Mouse (Mus musculus): ENCODE data around the gene Gm21969. TPM values are rescaled to one million over a fixed set of nuclear protein-coding genes. Genes with fewer than 3 reads are reported as not detected.

Gene Gm21969
- total RNA-seq, 2 experiments from 2014 or later, result not detected

DNA sequence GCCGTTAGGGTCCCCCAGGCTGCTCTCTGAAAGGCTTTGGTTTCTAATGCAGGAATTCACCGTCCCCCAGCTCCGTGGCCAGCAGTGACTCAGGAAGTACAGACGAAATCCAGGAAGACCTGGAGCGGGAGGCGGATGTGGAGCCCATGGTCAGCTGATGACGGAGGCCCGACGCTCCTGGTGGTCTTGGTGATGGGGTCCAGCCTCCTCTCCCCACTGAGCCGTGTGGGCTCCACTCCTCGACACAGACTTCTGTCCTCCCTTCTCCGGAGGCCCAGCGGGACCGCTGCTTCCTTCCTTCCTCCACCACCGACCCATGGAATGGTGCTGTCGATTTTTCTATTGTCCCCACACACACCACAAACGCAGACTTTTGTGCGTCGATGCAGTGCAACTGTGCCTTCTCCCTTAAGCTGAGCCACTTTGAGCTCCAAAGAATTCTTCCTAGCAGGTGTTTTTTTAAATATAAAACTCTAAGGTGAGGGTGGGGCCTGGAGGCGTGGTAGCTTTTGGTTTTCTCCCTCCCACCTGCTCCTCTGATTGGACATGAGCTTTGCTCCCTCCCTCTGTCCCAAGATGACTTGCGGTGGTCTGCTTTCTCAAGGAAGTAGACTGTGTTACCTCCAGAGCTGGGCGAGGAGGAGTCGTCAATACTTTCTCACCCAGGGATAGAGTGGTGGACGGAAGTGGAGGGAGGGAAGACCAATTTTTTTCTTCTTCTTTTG lies 13.5 kb downstream of the Gm21969 start:
- no peak for DNase-seq (ENCODE audit: low spot score in 2 of 2)

DNA sequence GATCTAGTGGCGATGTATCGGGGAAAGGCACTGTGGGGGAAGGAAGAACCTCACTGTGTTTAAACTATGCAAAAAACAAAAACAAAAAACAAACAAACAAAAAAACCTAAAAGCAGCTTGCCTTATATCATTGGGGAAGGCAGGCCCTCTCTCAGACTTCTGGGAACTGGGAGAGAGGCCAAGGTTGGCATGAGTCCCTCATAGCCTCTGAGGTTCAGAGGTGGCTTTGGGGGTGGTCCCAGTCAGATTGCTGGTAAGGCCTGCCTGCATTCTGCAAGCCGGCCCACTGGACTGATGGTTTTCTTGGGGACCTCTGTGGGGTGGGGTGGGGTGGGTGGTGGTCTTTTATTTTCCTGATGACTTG lies 14.0 kb downstream of the Gm21969 start:
- no peak for DNase-seq (ENCODE audit: low spot score in 2 of 2)

DNA sequence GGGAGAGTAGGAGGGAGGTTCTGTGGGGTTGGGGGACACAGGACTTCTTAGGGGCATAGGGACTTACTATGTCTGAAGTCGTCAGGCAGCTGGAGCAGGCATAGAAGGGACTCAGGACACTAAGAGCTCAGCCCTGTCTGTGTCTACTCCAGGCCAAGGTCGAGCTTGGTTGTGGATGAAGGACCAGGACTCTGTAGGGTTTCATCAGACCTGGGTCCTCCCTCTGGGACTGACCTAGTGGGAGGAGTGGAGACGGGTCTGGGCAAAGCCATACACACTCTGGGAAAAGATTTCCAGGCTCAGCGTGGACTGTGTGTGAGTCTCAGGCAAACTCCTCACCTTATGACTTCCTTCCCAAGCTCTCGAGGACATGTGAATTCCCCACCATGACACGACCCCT lies 16.8 kb downstream of the Gm21969 start:
- DNase-seq (ENCODE audit: low spot score in 2 of 2), result no peak

DNA sequence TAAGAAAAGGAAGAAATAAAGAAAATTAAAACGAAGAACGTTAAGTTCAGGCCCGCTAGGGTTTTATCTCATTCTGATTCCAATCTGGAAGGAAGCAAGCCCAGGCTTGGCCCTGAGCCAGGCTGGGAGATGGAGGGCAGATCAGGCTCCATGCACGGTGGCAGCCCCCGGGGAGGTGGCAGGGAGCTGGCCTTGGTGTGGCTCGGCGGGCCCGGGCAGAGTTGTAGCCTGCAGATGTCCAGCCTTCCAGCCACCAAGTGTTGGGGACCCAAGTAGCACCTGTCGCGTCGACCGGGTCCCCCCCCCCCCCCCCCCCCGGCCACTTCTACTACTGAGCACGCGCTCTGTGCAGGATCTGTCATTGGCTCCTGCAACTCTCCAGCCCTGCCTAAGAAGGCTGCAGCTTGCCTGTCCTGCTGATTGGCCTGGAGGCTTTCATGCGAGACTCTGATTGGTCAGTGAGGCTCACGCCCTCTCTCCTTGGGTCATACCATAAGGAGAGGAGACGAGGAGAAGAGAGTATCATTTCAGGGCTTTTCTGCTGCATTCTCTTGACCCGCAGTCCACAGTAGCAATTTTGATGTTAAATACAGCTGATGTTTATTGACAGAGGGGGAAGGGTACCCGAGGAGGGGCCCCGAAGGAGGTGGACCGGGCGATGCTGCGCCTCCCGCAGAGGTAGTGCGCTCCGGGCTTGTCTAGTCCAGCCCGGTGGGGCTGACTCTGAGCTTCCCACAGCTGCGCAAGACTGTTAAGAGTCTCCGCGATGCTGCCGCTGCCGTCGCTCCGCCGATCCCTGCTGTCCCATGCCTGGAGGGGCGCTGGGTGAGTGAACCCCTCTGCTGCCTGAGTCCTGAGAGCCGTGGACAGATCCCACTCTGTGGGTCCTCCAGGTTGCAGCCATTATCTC lies 19.6 kb downstream of the Gm21969 start, which contains the start of gene Aldh4a1:
Gene Aldh4a1, plus strand, starts transcription at position 494 of the 910 bp plus-strand sequence.
- DNase-seq (ENCODE audit: low spot score in 2 of 2), result peak; percentile 65 to 84

DNA sequence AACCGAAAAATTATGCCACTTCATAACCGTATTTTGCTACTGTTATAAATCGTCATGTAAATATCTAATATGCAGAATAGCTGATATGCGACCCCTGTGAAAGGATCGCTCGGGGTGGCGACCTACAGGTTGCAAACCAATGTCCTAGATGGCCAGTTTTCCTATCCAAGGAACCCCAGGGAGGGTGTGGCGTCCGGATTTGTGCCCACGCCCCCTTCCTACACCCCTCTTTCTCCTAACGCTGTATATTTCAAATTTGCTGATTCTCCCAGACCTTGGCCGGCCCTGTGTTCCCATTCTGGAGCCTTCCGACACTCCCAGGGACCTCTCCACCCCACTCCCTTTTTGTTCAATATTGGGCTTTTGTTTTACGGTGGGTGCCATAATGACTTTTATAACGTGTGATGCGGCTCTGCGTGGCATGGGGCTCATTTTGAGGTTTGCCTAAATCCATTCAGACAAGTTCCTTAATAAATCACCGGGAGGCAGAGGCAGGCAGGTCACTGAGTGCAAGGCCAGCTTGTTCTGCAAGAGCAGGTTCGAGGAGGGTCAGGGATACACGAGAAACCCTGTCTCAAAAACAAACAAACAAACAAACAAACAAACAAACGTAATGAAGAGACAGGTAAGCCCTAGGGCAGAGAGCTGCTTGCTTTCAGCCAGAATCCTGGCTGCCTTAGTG lies 20.6 kb downstream of the Gm21969 start:
- no peak for DNase-seq (ENCODE audit: low spot score in 2 of 2)

DNA sequence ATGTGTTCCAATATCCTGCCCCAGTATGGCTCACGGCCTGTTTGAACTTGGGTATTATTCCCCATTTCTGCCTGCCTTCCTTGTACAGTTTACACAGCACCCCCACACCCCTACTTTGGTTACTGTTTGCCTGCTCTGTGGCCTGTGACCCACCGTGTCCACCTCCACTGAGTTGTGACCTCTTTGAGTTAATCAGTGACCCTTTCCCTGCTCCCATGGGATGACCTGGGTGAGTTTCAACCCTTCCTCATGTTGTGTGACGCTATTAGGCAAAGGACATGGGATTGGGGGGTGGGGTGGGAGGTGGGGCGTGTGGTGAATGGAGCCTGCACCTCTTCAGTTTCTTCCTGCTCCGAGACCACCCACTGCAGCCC lies 21.1 kb downstream of the Gm21969 start:
- DNase-seq (ENCODE audit: low spot score in 2 of 2), result no peak

DNA sequence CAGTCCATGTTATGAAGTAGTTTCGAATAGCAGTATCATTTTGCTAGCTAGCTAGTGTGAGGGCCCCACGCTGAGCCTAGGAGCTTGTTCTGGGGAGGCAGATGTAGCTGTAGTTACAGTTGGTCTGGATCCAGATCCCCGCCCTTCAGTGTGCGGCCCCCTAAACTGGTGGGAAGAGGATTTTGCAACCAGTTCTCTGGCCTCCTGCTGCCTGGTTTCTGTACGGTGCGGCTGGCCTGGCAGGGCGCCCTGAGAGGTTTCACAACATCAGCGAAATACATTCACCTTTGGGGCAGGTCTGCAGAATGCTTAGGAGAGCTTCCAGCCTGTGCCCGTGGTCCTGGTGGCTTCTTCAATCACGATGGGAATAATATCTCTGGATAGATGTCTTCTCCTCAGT lies 21.7 kb downstream of the Gm21969 start:
- no peak for DNase-seq (ENCODE audit: low spot score in 2 of 2)

DNA sequence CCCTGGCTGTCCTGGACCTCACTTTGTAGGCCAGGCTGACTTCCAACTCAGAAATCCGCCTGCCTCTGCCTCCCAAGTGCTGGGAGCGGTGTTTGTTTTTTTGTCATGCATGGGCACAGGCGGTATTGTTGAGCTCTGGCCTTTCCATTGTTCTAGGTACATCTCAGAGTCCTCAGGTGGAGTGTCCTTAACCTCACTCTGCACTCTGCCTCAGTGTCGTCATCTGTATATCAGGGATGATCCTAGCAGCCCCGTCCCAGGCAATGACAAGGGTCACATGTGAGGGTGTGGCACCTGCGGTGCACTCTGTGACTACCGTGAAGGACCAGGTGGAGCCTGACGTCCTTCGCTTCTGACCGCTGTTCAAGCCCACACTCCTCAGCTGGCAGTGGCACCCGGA lies 24.4 kb downstream of the Gm21969 start:
- DNase-seq (ENCODE audit: low spot score in 2 of 2), result no peak

DNA sequence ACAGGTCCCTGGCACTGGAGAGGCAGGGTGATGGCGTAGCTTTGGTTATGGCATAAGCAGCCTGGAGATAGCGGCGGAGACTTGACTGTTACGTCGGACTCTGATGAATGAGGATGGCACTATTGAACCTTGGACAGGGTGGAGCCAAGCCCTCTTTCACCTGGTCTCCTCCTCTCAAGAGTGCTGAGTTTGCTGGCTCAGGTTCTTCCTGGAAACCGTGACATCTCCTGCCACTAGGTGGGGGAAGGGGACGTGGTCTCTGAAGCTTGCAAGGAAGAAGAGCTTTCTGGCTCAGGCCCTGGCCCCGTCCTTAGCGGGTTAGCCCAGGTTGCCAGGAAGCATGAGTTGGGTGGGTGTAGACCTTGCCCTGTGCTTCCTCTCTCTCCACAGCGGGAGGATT lies 27.2 kb downstream of the Gm21969 start:
- DNase-seq (ENCODE audit: low spot score in 2 of 2), result no peak

DNA sequence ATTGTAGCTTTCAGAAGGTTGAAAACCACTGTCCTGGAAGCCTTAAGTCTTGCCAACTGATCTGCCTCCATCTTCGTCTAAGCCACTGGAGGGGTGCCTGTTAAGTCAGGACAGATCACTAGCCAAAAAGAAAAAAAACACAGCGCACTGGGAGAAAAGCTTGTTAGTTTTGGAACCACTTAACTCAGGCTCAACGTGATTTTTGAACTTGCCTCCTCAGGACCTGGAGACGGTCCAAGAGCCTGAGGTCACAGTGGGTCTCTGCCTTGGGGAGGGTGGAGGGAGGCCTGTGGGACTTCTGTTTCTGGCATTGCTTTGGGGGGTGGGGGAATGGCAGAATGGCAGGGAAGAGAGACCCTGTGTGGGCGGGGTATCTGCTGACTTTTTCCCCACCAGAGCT lies 28.2 kb downstream of the Gm21969 start:
- DNase-seq (ENCODE audit: low spot score in 2 of 2), result no peak

DNA sequence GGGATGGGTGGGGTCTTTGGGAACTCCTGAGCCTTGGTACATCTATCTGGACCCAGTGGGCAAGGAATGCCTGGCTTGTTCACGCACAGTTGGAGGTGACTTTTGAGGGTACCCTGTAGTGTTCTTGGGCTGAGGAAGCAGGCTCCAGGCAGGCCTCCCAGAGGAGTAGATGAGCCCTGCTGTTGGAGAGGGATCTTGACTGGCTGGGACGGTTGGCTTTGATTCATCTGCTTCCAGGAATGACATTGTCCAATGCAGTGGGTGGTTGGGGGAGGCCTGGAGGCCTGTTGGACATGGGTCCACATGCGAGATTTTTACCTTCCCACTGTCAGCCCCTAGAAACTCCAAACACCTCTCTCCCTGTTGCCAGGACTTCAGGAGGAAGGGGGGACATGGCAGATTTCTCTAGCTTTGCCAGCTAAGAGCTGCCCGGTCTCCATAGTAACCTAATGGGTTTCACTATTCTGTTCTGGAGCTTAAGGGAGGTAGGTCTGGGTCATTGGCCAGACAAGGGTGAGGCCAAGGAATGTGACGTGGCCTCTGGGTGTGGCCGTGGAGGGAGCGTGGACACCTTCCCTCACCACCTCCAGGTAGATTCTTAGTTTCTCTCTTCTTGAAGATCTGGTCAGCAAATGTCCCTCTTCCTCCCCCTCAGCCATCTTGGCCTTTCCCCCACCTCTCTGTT lies 28.7 kb downstream of the Gm21969 start:
- DNase-seq (ENCODE audit: low spot score in 2 of 2), result no peak

DNA sequence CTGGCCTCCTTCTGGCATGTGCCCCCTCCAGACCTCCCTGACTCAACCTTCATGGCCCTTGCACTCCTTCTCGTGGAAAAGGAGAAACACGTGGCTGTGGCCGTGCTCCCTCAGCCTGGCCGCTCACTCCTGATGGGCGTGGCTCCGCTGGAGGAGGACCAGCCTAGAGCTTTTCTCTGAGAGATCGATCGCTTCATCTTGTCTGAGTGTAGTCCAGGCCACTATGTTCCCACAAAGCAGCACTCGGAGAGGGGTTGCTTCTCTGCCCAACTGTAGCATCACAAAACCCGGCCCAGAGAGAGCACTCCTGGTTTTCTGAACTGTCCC lies 29.2 kb downstream of the Gm21969 start:
- DNase-seq (ENCODE audit: low spot score in 2 of 2), result no peak

DNA sequence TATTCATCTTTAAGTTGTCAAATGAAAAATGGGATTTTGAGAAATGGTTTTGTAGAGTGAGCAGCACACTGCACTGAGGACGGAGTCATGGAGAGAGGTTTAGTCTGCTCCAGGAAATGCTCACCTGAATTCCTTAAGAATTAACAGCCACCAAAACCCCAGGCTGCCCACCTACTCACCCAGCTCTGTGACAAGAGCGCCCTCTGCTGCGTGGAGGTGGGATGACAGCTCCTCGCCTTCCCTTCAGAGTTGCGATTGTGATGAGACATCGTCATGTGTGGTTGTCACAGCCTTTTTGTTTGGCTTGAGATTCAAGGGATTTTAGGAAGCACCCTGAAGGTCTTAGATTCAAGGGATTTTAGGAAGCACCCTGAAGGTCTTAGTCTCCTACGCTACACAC lies 33.4 kb downstream of the Gm21969 start:
- peak; percentile 60 to 68 for DNase-seq (ENCODE audit: low spot score in 2 of 2)

DNA sequence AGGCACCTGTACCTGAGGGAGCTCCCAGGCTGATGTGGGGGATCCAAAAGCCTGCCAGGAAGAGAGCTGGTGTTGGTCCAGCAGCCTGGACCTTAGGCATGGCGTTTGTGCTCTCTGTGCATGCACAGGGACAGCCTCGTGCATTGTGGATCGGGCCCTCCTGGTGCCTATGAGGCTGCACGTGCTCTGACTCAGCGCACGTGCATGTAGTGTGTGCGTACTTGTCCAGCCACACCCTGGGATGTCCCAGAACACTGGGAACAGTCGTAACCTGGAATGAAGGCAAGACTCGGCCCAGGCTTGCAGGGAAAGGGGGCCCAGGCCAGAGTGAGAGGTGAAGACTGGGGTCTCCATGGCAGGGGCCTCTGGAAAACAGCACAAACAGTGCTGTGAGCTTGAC lies 34.9 kb downstream of the Gm21969 start:
- DNase-seq (ENCODE audit: low spot score in 2 of 2), result no peak

DNA sequence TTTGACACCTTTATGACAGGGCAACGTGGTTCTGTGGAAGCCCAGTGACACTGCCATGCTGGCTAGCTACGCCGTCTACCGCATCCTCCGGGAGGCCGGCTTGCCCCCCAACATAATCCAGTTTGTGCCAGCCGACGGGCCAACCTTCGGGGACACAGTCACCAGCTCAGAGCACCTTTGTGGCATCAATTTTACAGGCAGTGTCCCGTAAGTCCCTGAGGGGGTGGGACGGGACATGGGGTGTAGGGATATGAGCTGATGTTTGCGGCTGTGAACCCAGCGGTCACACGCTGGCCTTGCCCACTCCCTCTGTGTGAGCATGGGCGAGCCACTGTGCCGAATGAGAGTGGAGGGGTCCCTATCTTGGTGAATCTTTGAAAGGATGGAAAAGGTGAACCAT lies 35.4 kb downstream of the Gm21969 start:
- no peak for DNase-seq (ENCODE audit: low spot score in 2 of 2)

DNA sequence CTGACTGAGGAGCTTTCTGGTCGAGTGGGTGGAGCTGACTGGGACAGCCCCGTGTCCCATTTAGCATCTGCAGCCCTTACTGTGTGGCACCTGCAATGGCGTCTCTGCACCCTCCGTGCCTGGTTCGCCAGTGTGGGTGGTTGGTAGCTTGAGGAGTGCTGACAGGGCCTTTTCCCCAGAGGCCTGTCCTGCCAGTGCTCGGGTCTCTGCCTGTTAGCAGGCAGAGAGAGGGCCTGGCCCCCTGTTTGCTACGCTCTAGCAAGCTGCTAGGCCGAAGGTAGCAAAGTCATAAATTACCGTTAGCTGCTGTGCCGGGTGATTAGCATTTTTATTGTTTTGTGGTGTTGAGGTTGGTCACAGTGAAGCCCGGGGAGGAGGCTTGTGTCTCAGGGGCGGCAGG lies 36.8 kb downstream of the Gm21969 start:
- no peak for DNase-seq (ENCODE audit: low spot score in 2 of 2)

DNA sequence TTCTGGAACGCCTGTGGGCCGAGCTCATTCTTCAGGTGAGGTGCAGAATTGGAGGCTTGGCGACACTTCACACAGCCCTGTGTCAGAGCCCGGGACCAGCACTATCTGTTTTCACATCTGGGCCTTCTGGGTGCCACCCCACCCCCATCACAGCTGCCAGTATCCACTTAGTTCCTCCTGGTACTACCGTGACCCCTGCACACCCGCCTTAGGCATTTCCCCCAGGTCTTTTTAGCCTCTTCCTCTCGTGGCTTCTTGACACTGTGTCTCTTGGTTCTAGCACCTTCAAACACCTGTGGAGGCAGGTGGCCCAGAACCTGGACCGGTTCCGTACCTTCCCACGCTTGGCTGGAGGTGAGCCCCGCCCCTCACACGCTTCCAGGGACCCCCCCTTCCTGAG lies 37.3 kb downstream of the Gm21969 start:
- no peak for DNase-seq (ENCODE audit: low spot score in 2 of 2)

DNA sequence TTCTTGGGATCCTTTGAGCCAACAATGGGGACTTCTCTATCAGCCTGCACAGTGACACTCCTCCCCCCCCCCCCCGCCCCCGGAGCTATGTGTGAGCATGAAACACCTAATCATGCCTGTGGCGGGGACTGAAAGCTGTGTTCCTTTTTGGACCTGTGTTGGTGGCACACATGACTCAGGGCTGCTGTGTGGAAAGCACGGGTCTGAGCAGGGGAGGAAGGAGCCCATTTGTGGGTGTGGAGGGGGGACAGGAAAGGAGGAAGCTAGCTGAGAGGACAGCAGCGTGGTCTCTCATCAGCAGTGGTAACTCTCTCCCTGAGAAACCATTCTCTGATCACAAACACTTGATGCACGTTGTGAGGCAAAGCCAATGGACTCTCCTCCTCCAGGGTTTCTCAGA lies 37.8 kb downstream of the Gm21969 start:
- DNase-seq (ENCODE audit: low spot score in 2 of 2), result no peak

DNA sequence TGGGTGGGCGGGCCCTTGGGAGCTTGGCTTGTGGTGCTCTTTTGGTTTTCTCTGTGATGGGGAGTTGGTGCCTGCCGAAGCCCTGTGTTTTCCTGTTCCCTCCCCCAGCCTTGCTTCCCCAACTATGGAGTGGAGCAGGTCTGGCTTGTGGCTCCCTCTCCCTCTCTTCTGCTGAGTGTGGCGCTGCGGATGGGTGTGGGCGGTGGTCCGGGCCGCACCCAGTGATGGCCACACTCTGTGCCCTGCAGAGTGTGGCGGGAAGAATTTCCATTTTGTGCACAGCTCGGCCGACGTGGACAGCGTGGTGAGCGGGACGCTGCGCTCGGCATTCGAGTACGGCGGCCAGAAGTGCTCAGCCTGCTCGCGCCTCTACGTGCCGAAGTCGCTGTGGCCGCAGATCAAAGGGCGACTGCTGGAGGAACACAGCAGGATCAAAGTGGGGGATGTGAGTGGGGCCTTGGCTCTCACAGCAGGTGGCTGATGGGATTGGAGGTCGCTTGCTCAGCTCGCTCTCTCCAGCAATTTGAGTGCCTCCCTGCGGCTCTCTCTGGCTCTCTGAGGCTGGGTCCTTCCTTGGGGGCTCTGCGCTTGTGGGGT lies 38.9 kb downstream of the Gm21969 start:
- no peak for DNase-seq (ENCODE audit: low spot score in 2 of 2)

DNA sequence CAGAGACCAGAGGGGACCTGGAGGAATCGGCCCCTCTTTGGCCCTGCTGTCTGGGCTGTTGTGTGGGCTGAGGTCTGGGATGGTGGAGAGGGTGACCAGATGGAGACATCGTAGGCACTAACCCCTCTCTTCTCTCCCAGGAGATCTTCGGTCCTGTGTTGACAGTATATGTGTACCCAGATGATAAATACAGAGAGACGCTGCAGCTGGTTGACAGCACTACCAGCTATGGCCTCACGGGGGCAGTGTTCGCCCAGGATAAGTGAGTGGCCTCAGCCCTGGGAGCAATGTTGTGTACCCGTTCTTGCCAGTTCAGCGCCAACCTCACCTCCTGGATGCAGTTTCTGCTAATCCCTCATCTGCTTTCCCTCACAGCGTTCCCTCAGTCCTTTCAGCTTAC lies 41.0 kb downstream of the Gm21969 start:
- peak; percentile 64 to 76 for DNase-seq (ENCODE audit: low spot score in 2 of 2)

DNA sequence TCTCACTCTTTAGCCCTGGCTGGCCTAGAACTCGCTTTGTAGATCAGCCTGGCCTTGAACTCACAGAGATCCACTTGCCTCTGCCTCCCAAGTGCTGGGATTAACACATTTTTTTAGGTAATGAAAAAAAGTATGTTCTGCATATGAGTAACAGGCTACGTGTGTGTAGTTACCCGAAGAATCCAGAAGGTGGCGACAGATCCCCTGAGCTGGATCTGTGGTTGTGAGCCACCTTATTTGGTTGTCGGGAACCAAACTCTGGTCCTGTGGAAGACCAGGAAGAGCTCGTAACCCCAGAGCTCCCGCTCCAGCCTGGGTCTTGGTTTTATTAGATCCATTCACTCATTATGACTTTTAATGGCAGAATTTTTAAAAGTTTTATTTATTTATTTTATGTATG lies 43.9 kb downstream of the Gm21969 start:
- no peak for DNase-seq (ENCODE audit: low spot score in 2 of 2)
